Mouse (Mus musculus) liver, embryonic 11.5 days (tissue): Measurements from ENCODE around the gene Wdfy4. TPM values are rescaled to one million over a fixed set of nuclear protein-coding genes. Genes with fewer than 3 reads are reported as not detected.

Experiments used
- ATAC-seq: fragments of 200-750 bp; cut with Nextera tagmentation; replicated peaks from 2 replicates; pipeline ENCODE4 v1.8.0; 2017; ENCODE audit warnings: moderate number of reproducible peaks, mild to moderate bottlenecking, moderate TSS enrichment, moderate library complexity; ENCODE audit not compliant: low FRiP score
- DNase-seq: peaks from one replicate; pipeline ENCODE4 v3.0.0-alpha.2; 2017; ENCODE audit warnings: low spot score
- H3K27ac ChIP-seq: fragments of 300-500 bp; sonication (generic); 2 replicates; pipeline ENCODE4 v1.5.1; 2014; ENCODE audit warnings: mild to moderate bottlenecking, low read depth, low read length, control low read depth
- H3K27me3 ChIP-seq: fragments of 300-500 bp; sonication (generic); replicated peaks from 2 replicates; pipeline ENCODE4 v1.6.1; 2014; ENCODE audit warnings: low read length, mixed read lengths; ENCODE audit not compliant: control insufficient read depth, insufficient read depth
- H3K36me3 ChIP-seq: fragments of 300-500 bp; sonication (generic); 2 replicates; pipeline ENCODE4 v1.6.1; 2014; ENCODE audit warnings: mild to moderate bottlenecking, low read length, moderate library complexity, mixed read lengths; ENCODE audit not compliant: control insufficient read depth, insufficient read depth
- H3K4me1 ChIP-seq: fragments of 300-500 bp; sonication (generic); replicated peaks from 2 replicates; pipeline ENCODE4 v1.6.1; 2014; ENCODE audit warnings: low read length, mixed read lengths; ENCODE audit not compliant: control insufficient read depth, insufficient read depth
- H3K4me2 ChIP-seq: fragments of 300-500 bp; sonication (generic); 2 replicates; pipeline ENCODE4 v1.6.1; 2014; ENCODE audit warnings: mild to moderate bottlenecking, control low read depth, moderate library complexity
- H3K4me3 ChIP-seq: fragments of 300-500 bp; sonication (generic); 2 replicates; pipeline ENCODE4 v1.5.1; 2014; ENCODE audit warnings: low read depth, low read length, control low read depth
- H3K9ac ChIP-seq: fragments of 300-500 bp; sonication (generic); 2 replicates; pipeline ENCODE4 v1.6.1; 2014; ENCODE audit warnings: low read depth, low read length, control low read depth
- H3K9me3 ChIP-seq: fragments of 300-500 bp; sonication (generic); 2 replicates; pipeline ENCODE4 v1.6.1; 2016; ENCODE audit warnings: low read length, inconsistent platforms, mixed read lengths; ENCODE audit not compliant: control insufficient read depth
- WGBS: fragments of 180-500 bp; shearing (Covaris S2); extraction: QIAGEN DNeasy Blood & Tissue Kit; methylation state at CpG from one replicate; pipeline ENCODE4 v1.1.7; 2014; 5-methylcytosine and 5-hydroxymethylcytosine counted together
- polyA plus RNA-seq: library from polyadenylated mRNA; unstranded; fragments of >200 nt; fragmentation: Nextera tagmentation; extraction: Ambion mirVana; gene quantifications from 2 replicates; pipeline ENCODE4 v1.2.1, GENCODE M21; 2014

Gene Wdfy4
- polyA plus RNA-seq, 1 experiment from 2014 or later: 1.9 TPM

GRCm38 (mm10) chr14:33045217-33045616 lies 140.1 kb downstream of the Wdfy4 start:
- no peak overlapping the region for H3K27ac ChIP-seq
- H3K4me1 ChIP-seq: no peaks in the 10 kb centered on the region
- 84% methylated on average over 3 of the region's 3 CpGs for WGBS
- ATAC-seq (no peak), DNase-seq (no peak)
- H3K36me3 ChIP-seq: no peaks in the 10 kb centered on the region
- no peaks in the 10 kb centered on the region for H3K27me3 ChIP-seq
- no peak overlapping the region for H3K4me2 ChIP-seq
- H3K9me3 ChIP-seq: no peaks in the 10 kb centered on the region
- H3K9ac ChIP-seq: no peak overlapping the region
- no peak overlapping the region for H3K4me3 ChIP-seq

DNA sequence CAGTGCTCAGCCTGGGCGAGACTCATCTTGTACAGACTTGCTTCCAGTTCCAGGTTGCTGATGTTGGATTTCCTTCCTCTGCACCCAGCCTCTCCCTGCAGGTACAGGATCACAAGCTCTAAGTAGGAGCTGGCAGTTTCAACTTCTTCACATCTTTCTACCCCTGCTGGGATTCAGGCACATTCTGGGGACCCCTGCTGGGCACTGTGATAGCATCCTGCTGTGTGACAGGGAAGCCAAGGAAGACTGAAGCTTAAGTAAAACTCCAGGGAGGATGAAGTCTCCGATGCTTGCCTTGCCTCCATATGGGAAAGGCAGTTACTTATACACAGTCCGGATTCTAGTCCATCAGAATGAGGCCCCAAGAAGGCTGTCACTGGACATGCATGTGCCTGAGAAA lies 148.5 kb downstream of the Wdfy4 start:
- no peaks in the 10 kb centered on the region for H3K36me3 ChIP-seq
- H3K4me3 ChIP-seq: no peak overlapping the region
- H3K4me1 ChIP-seq: no peaks in the 10 kb centered on the region
- no peak for DNase-seq
- H3K27me3 ChIP-seq: no peaks in the 10 kb centered on the region
- no peaks in the 10 kb centered on the region for H3K9me3 ChIP-seq
- H3K27ac ChIP-seq: no peak overlapping the region
- ATAC-seq: no peak
- H3K9ac ChIP-seq: no peak overlapping the region
- 46% methylated on average over 3 of the region's 3 CpGs for WGBS
- H3K4me2 ChIP-seq: no peak overlapping the region

DNA sequence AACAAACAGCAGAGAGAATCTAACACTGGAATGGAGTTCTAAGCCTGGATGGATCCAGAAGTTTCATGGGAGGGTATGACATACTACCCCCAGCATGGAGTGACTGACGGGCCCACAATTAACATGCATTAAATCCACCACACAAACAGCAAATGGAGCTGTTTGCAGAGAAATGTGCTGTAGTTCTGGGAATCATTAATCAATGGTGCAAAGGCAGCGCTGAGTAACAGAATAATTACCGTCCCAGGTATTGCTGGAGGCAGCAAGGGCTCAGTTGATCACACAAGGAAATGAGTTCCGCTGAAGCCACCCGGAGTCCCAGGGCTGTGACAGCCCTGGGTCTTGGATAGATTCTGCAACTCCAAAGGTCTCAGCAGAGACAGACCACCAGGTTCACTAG lies 149.9 kb downstream of the Wdfy4 start:
- no peak for ATAC-seq
- no peak overlapping the region for H3K4me2 ChIP-seq
- no peak overlapping the region for H3K9ac ChIP-seq
- no peaks in the 10 kb centered on the region for H3K4me1 ChIP-seq
- H3K27me3 ChIP-seq: no peaks in the 10 kb centered on the region
- H3K36me3 ChIP-seq: no peaks in the 10 kb centered on the region
- H3K9me3 ChIP-seq: no peaks in the 10 kb centered on the region
- no peak for DNase-seq
- WGBS: 79% methylated on average over 5 of the region's 5 CpGs
- H3K4me3 ChIP-seq: no peak overlapping the region
- no peak overlapping the region for H3K27ac ChIP-seq

DNA sequence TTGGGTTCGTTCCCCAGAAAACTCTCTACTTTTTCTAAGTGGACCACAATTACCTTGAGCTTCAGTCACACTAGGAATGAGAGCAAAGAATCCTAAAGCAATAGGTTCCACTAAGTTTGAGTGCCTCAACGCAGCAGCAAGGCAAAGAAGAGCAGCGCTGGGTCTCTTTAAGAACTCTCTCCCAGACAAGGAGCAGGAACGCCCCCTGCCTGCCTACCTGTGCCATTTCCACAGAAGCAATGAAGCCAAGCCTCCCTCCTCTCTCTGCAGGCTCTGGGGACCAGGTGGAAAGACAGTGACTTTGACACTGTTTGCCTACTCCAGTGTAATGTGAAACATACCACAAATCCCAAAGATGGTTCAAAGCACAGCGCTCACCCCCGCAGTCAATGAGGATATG lies 151.9 kb downstream of the Wdfy4 start:
- no peaks in the 10 kb centered on the region for H3K36me3 ChIP-seq

DNA sequence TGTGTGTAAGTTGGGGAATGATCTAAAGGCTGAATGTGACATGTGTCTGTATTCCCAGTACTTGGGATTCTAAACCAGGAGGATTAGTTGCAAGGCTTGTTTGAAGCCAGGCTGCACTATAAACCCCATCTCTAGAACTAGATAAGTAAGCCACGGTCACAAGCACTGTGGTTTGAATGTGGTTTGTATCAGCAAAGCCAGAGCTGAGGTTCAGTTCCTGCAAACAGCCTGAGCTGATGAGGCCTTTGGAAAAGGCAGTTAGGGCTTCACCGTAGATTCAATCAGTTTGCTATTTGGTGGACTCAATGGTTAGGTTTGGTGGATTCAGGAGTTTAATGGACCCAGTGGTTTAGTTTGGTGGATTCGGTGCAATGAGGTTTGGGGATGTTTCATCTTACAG lies 154.5 kb downstream of the Wdfy4 start:
- Histone ChIP-seq H3K4me1 (no peaks in the 10 kb centered on the region), H3K27ac (no peak overlapping the region), H3K9me3 (no peaks in the 10 kb centered on the region), H3K27me3 (no peaks in the 10 kb centered on the region), H3K36me3 (no peaks in the 10 kb centered on the region), H3K4me2 (no peak overlapping the region), H3K9ac (no peak overlapping the region), H3K4me3 (no peak overlapping the region)
- DNase-seq (no peak), ATAC-seq (no peak)
- 51% methylated on average over 3 of the region's 3 CpGs for WGBS

More for the DNA sequence above, 151.9 kb downstream of the Wdfy4 start:
- WGBS: 52% methylated on average over 6 of the region's 6 CpGs
- no peaks in the 10 kb centered on the region for H3K27me3 ChIP-seq
- H3K27ac ChIP-seq: no peak overlapping the region
- H3K9ac ChIP-seq: no peak overlapping the region
- DNase-seq (no peak), ATAC-seq (no peak)
- no peak overlapping the region for H3K4me3 ChIP-seq
- H3K4me2 ChIP-seq: no peak overlapping the region
- H3K9me3 ChIP-seq: no peaks in the 10 kb centered on the region
- no peaks in the 10 kb centered on the region for H3K4me1 ChIP-seq

GRCm38 (mm10) chr14:33019606-33020005 lies 165.7 kb downstream of the Wdfy4 start:
- no peaks in the 10 kb centered on the region for H3K9me3 ChIP-seq
- H3K36me3 ChIP-seq: no peaks in the 10 kb centered on the region
- no peak overlapping the region for H3K4me2 ChIP-seq
- H3K9ac ChIP-seq: no peak overlapping the region
- no peaks in the 10 kb centered on the region for H3K27me3 ChIP-seq
- no peaks in the 10 kb centered on the region for H3K4me1 ChIP-seq
- ATAC-seq: no peak
- no peak overlapping the region for H3K4me3 ChIP-seq
- 80% methylated on average over 5 of the region's 5 CpGs for WGBS
- no peak for DNase-seq
- no peak overlapping the region for H3K27ac ChIP-seq

- Histone ChIP-seq H3K27me3 (no peaks in the 10 kb centered on the region), H3K4me1 (no peaks in the 10 kb centered on the region), H3K4me2 (no peak overlapping the region), H3K4me3 (no peak overlapping the region), H3K36me3 (no peaks in the 10 kb centered on the region), H3K9ac (no peak overlapping the region), H3K9me3 (no peaks in the 10 kb centered on the region), H3K27ac (no peak overlapping the region)
- ATAC-seq (no peak), DNase-seq (no peak)
- WGBS: 79% methylated on average over 3 of the region's 3 CpGs
Measured at GRCm38 (mm10) chr14:33019050-33019449, 166.3 kb downstream of the Wdfy4 start.

GRCm38 (mm10) chr14:33007638-33008037 lies 177.7 kb downstream of the Wdfy4 start:
- Histone ChIP-seq H3K9me3 (no peaks in the 10 kb centered on the region), H3K27ac (no peak overlapping the region), H3K36me3 (no peaks in the 10 kb centered on the region), H3K9ac (no peak overlapping the region), H3K4me3 (no peak overlapping the region), H3K4me1 (no peaks in the 10 kb centered on the region), H3K27me3 (no peaks in the 10 kb centered on the region), H3K4me2 (no peak overlapping the region)
- ATAC-seq (no peak), DNase-seq (no peak)
- 81% methylated on average over 1 of the region's 1 CpGs for WGBS

- Histone ChIP-seq H3K36me3 (no peaks in the 10 kb centered on the region), H3K9ac (no peak overlapping the region), H3K4me1 (no peaks in the 10 kb centered on the region), H3K4me3 (no peak overlapping the region), H3K4me2 (no peak overlapping the region), H3K27me3 (no peaks in the 10 kb centered on the region), H3K9me3 (no peaks in the 10 kb centered on the region), H3K27ac (no peak overlapping the region)
- DNase-seq (no peak), ATAC-seq (no peak)
- WGBS: 91% methylated on average over 1 of the region's 1 CpGs
Measured at GRCm38 (mm10) chr14:33005114-33005513, 180.2 kb downstream of the Wdfy4 start.
